Mouse (Mus musculus) E14TG2a.4 (cell line): ENCODE measurements at regions not wholly inside any gene's neighbourhood (a gene's known extent, or its start where the extent isn't known, plus 50 kb on each side); places are given as distances from the start of the nearest gene placed in this dataset.

ENCODE experiments used
- CTCF ChIP-seq: conservative IDR thresholded peaks from 2 replicates; pipeline ENCODE4 v1.5.1; 2014; ENCODE audit warnings: low read length
- NANOG ChIP-seq: IDR thresholded peaks from 2 replicates; pipeline ENCODE4 v1.6.1; 2014; ENCODE audit warnings: borderline replicate concordance, low read length, mixed read lengths
- POU5F1 ChIP-seq: IDR thresholded peaks from 2 replicates; pipeline ENCODE4 v1.6.1; 2014; ENCODE audit warnings: low read length, borderline replicate concordance

GRCm38 (mm10) chr11:71674319-71674718 lies 75.4 kb upstream of the Wscd1 start:
- TF ChIP-seq CTCF (peak; percentile 69), POU5F1 (no peak), NANOG (no peak)
